Mouse (Mus musculus) kidney, adult 2 months (tissue): Measurements from ENCODE around the gene AI413582.

Experiments
- CTCF ChIP-seq: fragments of 200-500 bp; conservative IDR thresholded peaks from 2 replicates; pipeline ENCODE4 v1.5.1; 2011; ENCODE audit warnings: low read depth, mild to moderate bottlenecking, control low read depth, low read length, moderate library complexity, mixed read lengths; ENCODE audit not compliant: insufficient read depth, insufficient read length
- POLR2A ChIP-seq: fragments of 200-500 bp; IDR thresholded peaks from one replicate; pipeline ENCODE4 v1.6.1; 2011; ENCODE audit warnings: low read depth, low read length, control low read depth

DNA sequence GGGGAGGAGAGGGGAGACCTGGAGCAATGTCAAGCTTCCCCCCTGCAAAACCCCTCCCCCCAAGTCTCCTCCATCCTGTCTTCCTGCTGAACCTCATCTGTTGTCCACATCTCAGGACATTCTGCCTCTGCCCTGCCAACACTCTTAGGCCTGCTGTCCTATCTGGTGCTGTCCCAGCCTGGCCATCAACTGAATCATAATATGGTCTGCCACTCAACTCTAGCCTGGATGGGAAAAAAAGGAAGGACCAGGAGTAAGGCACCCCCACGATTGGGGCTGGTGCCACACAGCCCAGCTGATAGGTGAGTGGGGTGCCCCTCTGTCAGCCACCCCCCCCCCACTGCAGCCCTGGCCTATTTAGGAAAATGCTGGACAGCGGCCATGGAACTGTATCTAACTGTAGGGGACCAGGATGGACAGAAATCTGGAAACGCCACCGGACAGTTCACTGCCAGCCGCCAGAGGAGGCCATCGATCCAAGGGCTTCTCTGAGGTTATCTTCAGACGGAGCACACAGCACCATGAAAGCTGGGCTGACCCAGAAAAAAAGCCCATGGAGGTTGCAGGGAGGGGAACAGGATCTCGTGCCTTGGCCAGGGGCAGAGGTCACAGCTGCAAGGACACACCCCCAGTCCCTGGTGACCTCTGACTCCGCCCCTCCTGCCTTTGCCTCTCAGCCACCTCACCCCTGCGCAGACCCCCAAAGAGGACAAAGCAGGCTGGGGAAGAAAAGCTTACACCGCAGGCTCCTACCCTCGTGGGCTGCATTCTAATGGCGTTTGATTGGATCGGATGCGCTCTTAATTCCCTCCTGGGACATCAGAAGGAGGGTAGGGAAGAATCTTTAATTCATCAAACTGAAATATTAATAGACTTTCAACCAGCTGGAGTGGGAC lies 46.6 kb downstream of the AI413582 start:
- TF ChIP-seq CTCF: no peak
- TF ChIP-seq POLR2A: no peak
